Mouse (Mus musculus) heart, postnatal 36 days (tissue): ENCODE measurements around the gene Gm14085. TPM values are rescaled to one million over a fixed set of nuclear protein-coding genes. Genes with fewer than 3 reads are reported as not detected.

Experiments
- DNase-seq, 2 experiments: peaks; one replicate each; pipeline ENCODE4 v3.0.0; 2021 to 2022
- intact Hi-C: fragments of 180-260 bp; cut with DNase I; formaldehyde crosslinking; loops from one replicate; pipeline ENCODE4 v1.15.1; 2025
- total RNA-seq, 2 experiments: library from RNA; stranded (reverse); gene quantifications; 2 replicates each; pipeline ENCODE4 v1.2.3; 2021

Gene Gm14085
- total RNA-seq, 2 experiments from 2014 or later: 0.54 to 0.72 TPM

DNA sequence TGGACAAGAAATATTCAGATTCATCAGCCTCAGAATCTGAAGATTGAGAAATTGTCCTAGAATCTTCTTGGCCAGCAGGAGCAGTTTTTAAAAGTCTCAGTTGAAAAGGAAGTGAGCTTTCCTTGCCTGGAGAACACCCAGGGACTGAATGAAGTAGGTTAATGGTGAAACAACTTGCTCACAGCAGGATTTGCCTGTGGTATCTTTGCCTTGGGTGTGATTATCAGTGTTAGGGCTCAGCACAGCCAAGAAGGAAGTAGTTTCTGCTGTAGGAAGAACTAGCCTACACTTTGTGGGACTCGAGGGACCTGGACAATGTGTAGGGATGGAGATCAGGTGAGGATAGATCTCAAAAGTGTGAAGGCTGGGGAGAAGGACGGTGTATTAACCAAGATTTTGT lies 49.9 kb downstream of the Gm14085 start:
- intact Hi-C loops: no loop called here
- DNase-seq: no peak

DNA sequence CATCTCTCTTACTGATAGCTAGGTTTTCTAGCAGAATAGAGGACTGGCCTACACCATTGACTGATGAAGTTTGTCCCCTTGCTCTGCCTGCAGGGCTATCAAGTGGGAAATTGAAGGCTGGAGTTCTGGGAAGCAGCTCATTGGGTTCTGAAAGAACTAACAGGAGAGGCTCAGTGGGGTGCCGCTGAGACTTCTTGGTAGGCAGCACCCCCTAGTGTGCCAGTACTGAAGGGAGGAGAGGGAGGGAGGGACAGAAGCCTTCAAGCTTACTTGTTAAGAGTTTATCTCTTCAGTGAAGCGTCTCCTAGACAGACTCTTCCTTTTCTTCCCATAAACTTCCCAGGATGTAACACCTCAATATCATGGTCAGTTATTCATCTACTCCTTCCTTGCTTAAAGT lies 73.6 kb downstream of the Gm14085 start:
- intact Hi-C loops: loop anchor here (2.0 kb wide), 3 partner anchors 178 to 364 kb away; no protein-coding TSS in a partner anchor
- peak; percentile 35 to 47 for DNase-seq

DNA sequence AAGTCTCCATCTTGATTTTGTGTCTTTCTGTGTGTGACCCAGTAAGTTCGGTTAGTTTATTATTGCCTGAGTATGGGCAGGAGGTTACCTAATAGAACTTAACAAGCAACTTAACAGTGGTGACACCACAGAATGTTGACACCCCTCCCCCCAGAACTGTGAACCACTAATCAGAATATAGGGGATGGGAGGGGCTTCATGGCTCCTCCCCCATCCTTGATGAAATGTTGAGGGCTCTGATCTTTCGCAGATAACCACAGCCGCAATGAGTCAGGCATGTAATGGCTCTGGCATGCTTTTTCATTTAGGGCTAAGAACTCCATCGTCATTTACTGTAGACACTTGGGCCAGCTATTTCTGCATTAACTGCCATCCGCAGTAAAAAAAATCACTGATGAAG lies 76.5 kb downstream of the Gm14085 start:
- no peak for DNase-seq
- intact Hi-C loops: no loop called here

DNA sequence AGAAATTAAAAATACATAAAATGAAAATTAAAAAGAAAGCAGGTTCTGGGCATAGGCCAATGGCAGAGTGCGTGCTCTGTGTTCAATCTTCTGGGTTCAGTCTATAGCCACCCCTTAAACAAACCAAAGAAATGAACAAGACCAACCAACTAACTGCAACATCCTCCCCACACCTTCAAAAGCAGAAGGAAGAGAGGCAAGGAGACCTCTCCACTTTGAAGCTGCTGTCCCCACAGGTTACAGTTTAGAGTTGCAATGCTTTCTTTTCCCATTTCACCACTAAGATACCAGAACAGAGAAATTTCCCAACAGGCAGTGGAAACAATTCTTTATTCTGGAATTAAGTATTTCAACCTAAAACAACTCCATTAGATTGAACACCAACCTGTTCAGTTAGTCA lies 77.5 kb downstream of the Gm14085 start:
- DNase-seq: no peak
- intact Hi-C loops: no loop called here

DNA sequence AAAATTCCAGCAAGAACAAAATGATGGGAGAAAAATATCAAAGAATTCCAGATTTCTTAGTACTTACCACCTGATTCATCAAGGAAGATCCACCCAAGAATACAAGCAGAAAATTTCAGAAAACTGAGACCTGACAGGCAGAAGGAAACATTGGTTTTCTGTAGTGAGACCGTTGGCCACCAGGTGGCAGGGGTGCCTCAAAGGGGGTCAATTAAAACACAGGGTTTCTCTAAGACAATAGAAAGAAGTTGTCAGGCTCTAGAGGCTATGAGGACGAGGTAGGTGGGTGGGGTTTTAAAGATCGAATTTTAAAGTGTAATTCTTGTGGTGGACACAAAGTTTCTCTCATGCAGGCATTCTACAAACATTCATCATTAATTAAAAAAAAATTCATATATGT lies 84.7 kb downstream of the Gm14085 start:
- intact Hi-C loops: loop anchor here (1.0 kb wide), 1 partner anchor 60 kb away; no protein-coding TSS in a partner anchor
- peak; percentile 62 to 75 for DNase-seq

DNA sequence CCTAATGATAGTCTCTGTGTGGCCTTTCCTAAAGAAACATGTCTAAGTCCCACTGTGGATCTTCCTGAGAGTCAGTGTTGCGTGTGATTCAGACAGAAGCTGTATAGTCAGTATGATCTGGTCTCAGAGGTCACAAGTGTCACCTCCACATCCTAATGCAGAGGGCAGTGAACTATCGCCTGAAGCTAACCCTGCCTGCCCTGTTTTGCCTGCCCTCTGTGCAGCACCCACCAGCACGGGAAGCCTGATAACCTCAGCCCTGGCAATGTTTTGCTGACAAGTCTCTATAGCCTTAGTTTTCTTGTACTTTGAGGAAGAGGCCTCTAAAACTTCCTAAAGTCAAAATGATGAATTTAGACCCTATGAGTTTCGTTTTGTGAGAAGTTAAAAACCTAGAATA lies 85.7 kb downstream of the Gm14085 start:
- intact Hi-C loops: loop anchor here (5.0 kb wide), 1 partner anchor 187 kb away; no protein-coding TSS in a partner anchor
- no peak for DNase-seq

DNA sequence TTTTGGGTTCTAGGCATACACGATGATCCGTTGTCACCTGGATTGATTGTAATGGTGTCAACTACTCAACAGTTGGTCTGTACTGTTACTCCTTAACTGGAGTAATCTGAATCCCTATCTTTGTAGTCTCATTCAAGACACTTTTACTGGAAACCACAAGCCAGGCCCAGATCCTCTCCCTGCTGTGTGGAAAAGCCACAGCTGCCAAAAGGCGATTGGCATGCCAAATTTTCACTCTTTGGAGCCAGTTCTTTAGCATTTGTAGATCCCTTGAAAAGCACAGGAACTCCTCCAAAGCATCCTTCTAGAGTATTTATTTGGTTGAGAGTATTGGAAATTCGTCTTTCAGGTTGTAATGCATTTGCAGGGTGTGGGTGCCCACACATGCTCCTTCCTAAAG lies 86.6 kb downstream of the Gm14085 start:
- intact Hi-C loops: loop anchor here (5.0 kb wide), 1 partner anchor 186 kb away; no protein-coding TSS in a partner anchor
- DNase-seq: no peak

DNA sequence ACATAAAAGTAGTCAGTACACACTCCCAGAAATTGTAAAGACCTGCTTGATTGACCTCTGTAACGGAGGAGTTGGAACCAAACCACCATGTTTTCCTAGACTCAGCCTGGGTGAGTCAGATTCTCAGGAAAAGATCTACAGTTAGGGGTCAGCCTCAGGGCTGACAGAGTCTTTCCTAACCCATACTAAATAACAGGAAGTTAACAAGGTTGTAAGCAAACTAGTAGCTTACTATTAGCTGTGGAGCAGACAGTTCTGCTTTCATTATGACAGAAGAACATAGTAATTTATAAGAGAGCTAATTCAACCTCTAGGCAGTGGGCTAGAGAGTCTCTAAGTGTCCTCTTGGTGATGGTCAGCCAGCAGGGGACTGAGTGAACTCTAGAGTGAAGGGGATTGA lies 87.7 kb downstream of the Gm14085 start:
- intact Hi-C loops: loop anchor here (5.0 kb wide), 1 partner anchor 185 kb away; no protein-coding TSS in a partner anchor
- no peak for DNase-seq

DNA sequence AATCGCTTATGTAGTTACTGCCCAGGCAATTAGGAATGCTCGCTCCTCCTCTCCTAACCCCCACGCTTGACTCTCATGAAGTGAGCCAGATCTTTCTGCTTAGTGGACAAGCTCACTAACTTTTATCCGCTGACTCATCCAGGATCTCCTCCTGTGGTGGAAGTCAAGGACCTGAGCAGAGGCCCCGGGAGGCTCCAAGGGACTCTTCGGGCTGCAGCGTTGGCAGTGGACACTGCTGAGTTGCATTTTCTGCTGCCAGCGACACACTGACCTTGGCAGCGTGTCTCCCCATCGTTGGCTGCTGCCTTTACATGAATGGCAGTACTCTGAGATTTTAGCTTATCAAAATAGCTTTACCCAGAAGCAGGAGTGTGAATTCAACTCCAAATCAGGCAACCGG lies 90.7 kb downstream of the Gm14085 start:
- intact Hi-C loops: no loop called here
- peak; percentile 36 to 40 for DNase-seq

DNA sequence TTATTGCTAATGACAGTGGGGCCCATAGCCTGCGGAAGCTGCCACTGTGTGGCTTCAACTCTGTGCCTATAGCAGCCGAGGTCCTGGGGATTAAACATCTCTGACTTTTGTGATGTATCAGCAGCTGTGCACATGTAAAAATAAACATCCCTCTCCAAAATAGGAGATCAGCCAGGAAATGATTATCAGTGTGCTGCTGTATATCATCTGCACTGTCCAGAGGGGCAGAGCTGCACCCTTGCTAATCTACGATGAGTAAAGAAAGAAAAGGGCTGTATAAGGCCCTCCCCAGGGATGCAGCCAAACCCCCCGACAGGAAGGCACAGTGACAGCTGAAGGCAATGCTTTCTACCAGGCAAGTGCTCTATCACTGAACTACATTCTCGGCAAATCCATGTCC lies 91.6 kb downstream of the Gm14085 start:
- intact Hi-C loops: loop anchor here (2.0 kb wide), 1 partner anchor 43 kb away; no protein-coding TSS in a partner anchor
- DNase-seq: no peak

DNA sequence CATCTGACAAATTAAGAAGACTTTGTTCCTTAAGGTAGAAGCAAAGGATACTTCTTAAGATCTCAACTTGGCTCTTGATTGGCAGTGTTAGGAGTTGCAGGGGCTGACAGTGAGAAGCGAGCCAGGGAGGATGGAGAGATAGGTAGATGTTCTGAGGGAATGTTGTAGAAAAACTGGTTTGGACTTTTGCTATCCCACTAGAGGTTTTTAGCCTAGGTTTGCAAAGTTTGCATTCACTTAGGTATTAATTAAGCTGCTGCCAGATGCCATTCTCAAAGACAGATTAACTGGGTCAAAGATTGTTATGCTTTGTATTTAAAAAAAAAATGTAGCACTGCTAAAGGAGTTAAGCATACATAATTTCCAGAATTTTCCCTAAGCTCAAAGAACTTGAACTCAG lies 92.6 kb downstream of the Gm14085 start:
- intact Hi-C loops: loop anchor here (2.0 kb wide), 1 partner anchor 41 kb away; no protein-coding TSS in a partner anchor
- no peak for DNase-seq

Other genes starting within 250 kb of the Gm14085 start
- under 1 TPM; 0.35 to 0.47 TPM for gene Duox2, start 186.5 kb upstream of the Gm14085 start, total RNA-seq
- not detected for gene Duoxa2, start 186.0 kb upstream of the Gm14085 start, total RNA-seq
- gene Duoxa1, start 171.2 kb upstream of the Gm14085 start, total RNA-seq: under 1 TPM in 1 of 2 experiments, not detected in 1; 0.39 TPM
- under 1 TPM; 0.17 to 0.27 TPM for gene Duox1, start 169.3 kb upstream of the Gm14085 start, total RNA-seq
- 1 to 10 TPM; 5.0 to 6.1 TPM for gene Shf, start 115.8 kb upstream of the Gm14085 start, total RNA-seq
- gene Slc28a2, start 58.5 kb upstream of the Gm14085 start, total RNA-seq: 10 to 100 TPM; 21.7 to 22.4 TPM
- gene Gatm, start 126.4 kb downstream of the Gm14085 start, total RNA-seq: 1 to 10 TPM; 4.1 to 4.4 TPM
- gene AA467197, start 152.0 kb downstream of the Gm14085 start, total RNA-seq: under 1 TPM; 0.35 to 0.64 TPM
- gene Slc30a4, start 217.7 kb downstream of the Gm14085 start, total RNA-seq: 1 to 10 TPM; 8.3 to 9.6 TPM